Mouse (Mus musculus): ENCODE results near the gene Snph.

Gene Snph

GRCm38 (mm10) chr2:151542323-151543062, 89.9 kb downstream of the Snph start, which contains the start of gene Fkbp1a:
Gene Fkbp1a, plus strand, starts transcription at chr2:151542483.
- peak; percentile 89 for ATAC-seq (ENCODE audit: low TSS enrichment)

Measured in frontal cortex, adult (tissue).